Mouse (Mus musculus): ENCODE results near the gene Ap2b1. TPM values are rescaled to one million over a fixed set of nuclear protein-coding genes. Genes with fewer than 3 reads are reported as not detected.

The Ap2b1 gene
- polyA plus RNA-seq, 1 experiment from 2014 or later, result 154 TPM

GRCm38 (mm10) chr11:83451281-83451680, 152.5 kb downstream of the Ap2b1 start:
- Histone ChIP-seq H3K4me1 (replicated peaks; ENCODE audit: control insufficient read depth, insufficient read depth, low read length) (peaks cover 13% of the 10 kb centered on the region), H3K9me3 (ENCODE audit: control insufficient read depth, low read length) (no peaks in the 10 kb centered on the region), H3K27me3 (ENCODE audit: control insufficient read depth, insufficient read depth, low read length) (no peaks in the 10 kb centered on the region; the same call in 1 of the 2 replicates), H3K4me3 (replicated peaks; ENCODE audit: low read length) (no peak overlapping the region), H3K9ac (no peak overlapping the region), H3K27ac (no peak overlapping the region), H3K36me3 (replicated peaks; ENCODE audit: control insufficient read depth, insufficient read depth) (no peaks in the 10 kb centered on the region), H3K4me2 (replicated peaks) (no peak overlapping the region)
- no peak for ATAC-seq (ENCODE audit: low FRiP score)
- no peak for DNase-seq (ENCODE audit: low spot score)
- 89% methylated on average over 10 of the region's 10 CpGs for WGBS

- Histone ChIP-seq H3K36me3 (replicated peaks; ENCODE audit: control insufficient read depth, insufficient read depth) (no peaks in the 10 kb centered on the region), H3K27me3 (ENCODE audit: control insufficient read depth, insufficient read depth, low read length) (no peaks in the 10 kb centered on the region)
Measured at GRCm38 (mm10) chr11:83454548-83454947, 155.7 kb downstream of the Ap2b1 start.

More at GRCm38 (mm10) chr11:83454548-83454947, 155.7 kb downstream of the Ap2b1 start:
- Histone ChIP-seq H3K27ac (no peak overlapping the region), H3K4me3 (replicated peaks; ENCODE audit: low read length) (no peak overlapping the region), H3K9ac (no peak overlapping the region), H3K4me2 (replicated peaks) (no peak overlapping the region), H3K4me1 (replicated peaks; ENCODE audit: control insufficient read depth, insufficient read depth, low read length) (no peaks in the 10 kb centered on the region), H3K9me3 (ENCODE audit: control insufficient read depth, low read length) (no peaks in the 10 kb centered on the region)
- 34% methylated on average over 4 of the region's 4 CpGs for WGBS
- DNase-seq (ENCODE audit: low spot score), result no peak
- ATAC-seq (ENCODE audit: low FRiP score), result no peak

Other genes starting within 250 kb of the Ap2b1 start
- gene Slfn2, start 233.9 kb upstream of the Ap2b1 start, polyA plus RNA-seq (2014; fragmentation: Nextera tagmentation; extraction: Ambion mirVana), result 1.3 and 1.4 TPM in 2 replicates
- 0.11 TPM in 1 of 2 replicates, not detected in the other for gene Slfn1, start 182.2 kb upstream of the Ap2b1 start, polyA plus RNA-seq (2014; fragmentation: Nextera tagmentation; extraction: Ambion mirVana)
- gene Slfn4, start 123.8 kb upstream of the Ap2b1 start, polyA plus RNA-seq (2014; fragmentation: Nextera tagmentation; extraction: Ambion mirVana), result 0.14 TPM in 1 of 2 replicates, not detected in the other
- gene Slfn3, start 107.7 kb upstream of the Ap2b1 start, polyA plus RNA-seq (2014; fragmentation: Nextera tagmentation; extraction: Ambion mirVana), result 0.22 TPM in 1 of 2 replicates, not detected in the other
- 0.05 TPM in 1 of 2 replicates, not detected in the other for gene Slfn14, start 12.3 kb upstream of the Ap2b1 start, polyA plus RNA-seq (2014; fragmentation: Nextera tagmentation; extraction: Ambion mirVana)
- gene Pex12, start 3.6 kb downstream of the Ap2b1 start, polyA plus RNA-seq (2014; fragmentation: Nextera tagmentation; extraction: Ambion mirVana), result 14.9 and 15.1 TPM in 2 replicates
- 27.1 and 28.6 TPM in 2 replicates for gene Rasl10b, start 110.1 kb downstream of the Ap2b1 start, polyA plus RNA-seq (2014; fragmentation: Nextera tagmentation; extraction: Ambion mirVana)
- gene Gas2l2, start 130.4 kb downstream of the Ap2b1 start, polyA plus RNA-seq (2014; fragmentation: Nextera tagmentation; extraction: Ambion mirVana), result 0.97 and 1.5 TPM in 2 replicates
- gene 1700020L24Rik, start 138.7 kb downstream of the Ap2b1 start, polyA plus RNA-seq (2014; fragmentation: Nextera tagmentation; extraction: Ambion mirVana), result 0.39 and 0.60 TPM in 2 replicates
- 3.9 and 4.2 TPM in 2 replicates for gene Mmp28, start 164.0 kb downstream of the Ap2b1 start, polyA plus RNA-seq (2014; fragmentation: Nextera tagmentation; extraction: Ambion mirVana)
- 9.4 and 11.3 TPM in 2 replicates for gene Taf15, start 174.1 kb downstream of the Ap2b1 start, polyA plus RNA-seq (2014; fragmentation: Nextera tagmentation; extraction: Ambion mirVana)
- gene Heatr9, start 223.2 kb downstream of the Ap2b1 start, polyA plus RNA-seq (2014; fragmentation: Nextera tagmentation; extraction: Ambion mirVana), result not detected in 2 replicates
- not detected in 2 replicates for gene Ccl5, start 231.5 kb downstream of the Ap2b1 start, polyA plus RNA-seq (2014; fragmentation: Nextera tagmentation; extraction: Ambion mirVana)

Data from hindbrain, embryonic 14.5 days (tissue).